Mouse (Mus musculus): ENCODE results near the gene Rrad. TPM values are rescaled to one million over a fixed set of nuclear protein-coding genes. Genes with fewer than 3 reads are reported as not detected.

Rrad gene
- polyA plus RNA-seq, 1 experiment from 2014 or later, result 18.1 TPM

- ATAC-seq (ENCODE audit: low FRiP score, low read depth), result no peak
- H3K4me2 ChIP-seq (replicated peaks), result peak overlapping the region; percentile 77
- no peak overlapping the region for H3K9ac ChIP-seq
Measured at GRCm38 (mm10) chr8:104632486-104632885, 1.4 kb upstream of the Rrad start.

GRCm38 (mm10) chr8:104631975-104632374 is 848 bp upstream of the Rrad start:
- Histone ChIP-seq H3K27me3 (peaks cover 20% of the 10 kb centered on the region), H3K9ac (peak overlapping the region; percentile 68; the same call in 1 of the 2 replicates), H3K4me2 (replicated peaks) (peak overlapping the region; percentile 77), H3K36me3 (peaks cover 17% of the 10 kb centered on the region), H3K4me3 (peak overlapping the region; percentile 48), H3K9me3 (no peaks in the 10 kb centered on the region), H3K4me1 (peaks cover 31% of the 10 kb centered on the region), H3K27ac (peak overlapping the region; percentile 64)
- ATAC-seq (ENCODE audit: low FRiP score, low read depth), result 0 out of 2 replicates have a peak, but pooled peaks have one; percentile 10
- 15% methylated on average over 5 of the region's 5 CpGs for WGBS

More at GRCm38 (mm10) chr8:104632486-104632885, 1.4 kb upstream of the Rrad start:
- H3K4me3 ChIP-seq, result no peak overlapping the region
- 52% methylated on average over 6 of the region's 6 CpGs for WGBS
- H3K27me3 ChIP-seq, result peaks cover 20% of the 10 kb centered on the region
- H3K4me1 ChIP-seq, result peaks cover 31% of the 10 kb centered on the region
- H3K36me3 ChIP-seq, result peaks cover 20% of the 10 kb centered on the region
- H3K27ac ChIP-seq, result no peak overlapping the region; the same call in 1 of the 2 replicates
- H3K9me3 ChIP-seq, result no peaks in the 10 kb centered on the region

- H3K9me3 ChIP-seq, result no peaks in the 10 kb centered on the region
- no peak overlapping the region; the same call in 1 of the 2 replicates for H3K27ac ChIP-seq
- H3K9ac ChIP-seq, result peak overlapping the region; percentile 68
- H3K4me2 ChIP-seq (replicated peaks), result peak overlapping the region; percentile 77
- WGBS, result under 1% methylated on average over 36 of the region's 36 CpGs
- peaks cover 20% of the 10 kb centered on the region for H3K27me3 ChIP-seq
- ATAC-seq (ENCODE audit: low FRiP score, low read depth), result 0 out of 2 replicates have a peak, but pooled peaks have one; percentile 2
- peak overlapping the region; percentile 48 for H3K4me3 ChIP-seq
- H3K4me1 ChIP-seq, result peaks cover 31% of the 10 kb centered on the region
- H3K36me3 ChIP-seq, result peaks cover 8% of the 10 kb centered on the region
Measured at GRCm38 (mm10) chr8:104630574-104630973, 553 bp downstream of the Rrad start.

- Histone ChIP-seq H3K4me2 (replicated peaks) (peak overlapping the region; percentile 77), H3K36me3 (peaks cover 3% of the 10 kb centered on the region), H3K27me3 (peaks cover 20% of the 10 kb centered on the region), H3K9ac (peak overlapping the region; percentile 68), H3K4me3 (peak overlapping the region; percentile 48), H3K27ac (no peak overlapping the region), H3K4me1 (peaks cover 31% of the 10 kb centered on the region), H3K9me3 (no peaks in the 10 kb centered on the region)
- ATAC-seq (ENCODE audit: low FRiP score, low read depth), result no peak
- 35% methylated on average over 8 of the region's 8 CpGs for WGBS
Measured at GRCm38 (mm10) chr8:104630111-104630479, 1.0 kb downstream of the Rrad start.

GRCm38 (mm10) chr8:104629306-104630110 is 1.6 kb downstream of the Rrad start:
- Histone ChIP-seq H3K4me1 (peaks cover 31% of the 10 kb centered on the region), H3K9ac (no peak overlapping the region), H3K9me3 (no peaks in the 10 kb centered on the region), H3K27ac (no peak overlapping the region), H3K4me2 (replicated peaks) (peak overlapping the region; percentile 77), H3K36me3 (no peaks in the 10 kb centered on the region), H3K4me3 (peak overlapping the region; percentile 48), H3K27me3 (peaks cover 20% of the 10 kb centered on the region)
- 76% methylated on average over 22 of the region's 22 CpGs for WGBS
- ATAC-seq (ENCODE audit: low FRiP score, low read depth), result no peak

GRCm38 (mm10) chr8:104628402-104628801 is 2.7 kb downstream of the Rrad start:
- Histone ChIP-seq H3K27me3 (peaks cover 20% of the 10 kb centered on the region), H3K27ac (no peak overlapping the region), H3K4me1 (peaks cover 30% of the 10 kb centered on the region), H3K9me3 (no peaks in the 10 kb centered on the region), H3K36me3 (no peaks in the 10 kb centered on the region), H3K9ac (no peak overlapping the region), H3K4me3 (no peak overlapping the region), H3K4me2 (replicated peaks) (no peak overlapping the region)
- WGBS, result 94% methylated on average over 21 of the region's 21 CpGs
- no peak for ATAC-seq (ENCODE audit: low FRiP score, low read depth)

- Histone ChIP-seq H3K9ac (no peak overlapping the region), H3K36me3 (no peaks in the 10 kb centered on the region), H3K4me2 (replicated peaks) (no peak overlapping the region), H3K27me3 (peaks cover 20% of the 10 kb centered on the region), H3K4me3 (no peak overlapping the region), H3K9me3 (no peaks in the 10 kb centered on the region), H3K27ac (no peak overlapping the region), H3K4me1 (peaks cover 20% of the 10 kb centered on the region)
- 63% methylated on average over 4 of the region's 4 CpGs for WGBS
- ATAC-seq (ENCODE audit: low FRiP score, low read depth), result no peak
Measured at GRCm38 (mm10) chr8:104627065-104627740, 3.9 kb downstream of the Rrad start.

- no peak within 1 kb of the TSS for H3K27ac ChIP-seq
- 0 out of 2 replicates have a peak, but pooled peaks cover 3% of the 10 kb centered on the region for H3K27me3 ChIP-seq
- ATAC-seq (ENCODE audit: low FRiP score, low read depth), result no peak
- 84% methylated on average over 6 of the region's 6 CpGs for WGBS
- no peak within 1 kb of the TSS for H3K4me3 ChIP-seq
- H3K9ac ChIP-seq, result no peak within 1 kb of the TSS
- H3K4me1 ChIP-seq, result no peaks in the 10 kb centered on the region
- no peak within 1 kb of the TSS for H3K4me2 ChIP-seq (replicated peaks)
- no peaks in the 10 kb centered on the region for H3K36me3 ChIP-seq
- no peaks in the 10 kb centered on the region for H3K9me3 ChIP-seq
Measured at GRCm38 (mm10) chr8:104624161-104624560, 7.0 kb downstream of the Rrad start, which contains the start of gene Cdh16. TSS of gene Cdh16 (minus strand) at chr8:104624396.

- Histone ChIP-seq H3K4me2 (replicated peaks) (no peak overlapping the region), H3K27ac (no peak overlapping the region), H3K9me3 (no peaks in the 10 kb centered on the region), H3K36me3 (no peaks in the 10 kb centered on the region), H3K4me1 (no peaks in the 10 kb centered on the region), H3K9ac (no peak overlapping the region), H3K27me3 (no peaks in the 10 kb centered on the region), H3K4me3 (no peak overlapping the region)
- no peak for ATAC-seq (ENCODE audit: low FRiP score, low read depth)
- 75% methylated on average over 5 of the region's 5 CpGs for WGBS
Measured at GRCm38 (mm10) chr8:104620765-104621164, 10.4 kb downstream of the Rrad start.

GRCm38 (mm10) chr8:104613119-104613518 is 18.0 kb downstream of the Rrad start:
- Histone ChIP-seq H3K27me3 (no peaks in the 10 kb centered on the region), H3K4me1 (no peaks in the 10 kb centered on the region), H3K9ac (no peak overlapping the region), H3K4me2 (replicated peaks) (no peak overlapping the region), H3K9me3 (no peaks in the 10 kb centered on the region), H3K36me3 (no peaks in the 10 kb centered on the region), H3K27ac (no peak overlapping the region), H3K4me3 (no peak overlapping the region)
- no peak for ATAC-seq (ENCODE audit: low FRiP score, low read depth)
- 70% methylated on average over 4 of the region's 4 CpGs for WGBS

- no peaks in the 10 kb centered on the region for H3K36me3 ChIP-seq
- H3K9me3 ChIP-seq, result no peaks in the 10 kb centered on the region
- peaks cover 2% of the 10 kb centered on the region for H3K4me1 ChIP-seq
- no peak for ATAC-seq (ENCODE audit: low FRiP score, low read depth)
- 63% methylated on average over 4 of the region's 4 CpGs for WGBS
- no peaks in the 10 kb centered on the region for H3K27me3 ChIP-seq
- no peak overlapping the region for H3K27ac ChIP-seq
- no peak overlapping the region for H3K4me2 ChIP-seq (replicated peaks)
- no peak overlapping the region for H3K9ac ChIP-seq
- no peak overlapping the region for H3K4me3 ChIP-seq
Measured at GRCm38 (mm10) chr8:104611613-104612012, 19.5 kb downstream of the Rrad start.

- Histone ChIP-seq H3K4me2 (replicated peaks) (no peak overlapping the region), H3K9me3 (no peaks in the 10 kb centered on the region), H3K4me1 (peaks cover 12% of the 10 kb centered on the region), H3K36me3 (no peaks in the 10 kb centered on the region), H3K4me3 (no peak overlapping the region), H3K27ac (no peak overlapping the region), H3K27me3 (no peaks in the 10 kb centered on the region), H3K9ac (no peak overlapping the region)
- 77% methylated on average over 12 of the region's 12 CpGs for WGBS
- ATAC-seq (ENCODE audit: low FRiP score, low read depth), result no peak
Measured at GRCm38 (mm10) chr8:104610185-104610766, 20.9 kb downstream of the Rrad start.

Measured in limb, embryonic 13.5 days (tissue).